Mouse (Mus musculus) hindbrain, embryonic 13.5 days (tissue): ENCODE results near the gene Pde3a. TPM values are rescaled to one million over a fixed set of nuclear protein-coding genes. Genes with fewer than 3 reads are reported as not detected.

Source experiments
- ATAC-seq: fragments of 200-750 bp; cut with Nextera tagmentation; 2 replicates; pipeline ENCODE4 v1.8.0; 2017; ENCODE audit warnings: moderate TSS enrichment; ENCODE audit not compliant: low FRiP score
- H3K27ac ChIP-seq: fragments of 300-500 bp; sonication (generic); 2 replicates; pipeline ENCODE4 v1.5.1; 2015; ENCODE audit warnings: inconsistent platforms, mild to moderate bottlenecking, moderate library complexity
- H3K27me3 ChIP-seq: fragments of 300-500 bp; sonication (generic); 2 replicates; pipeline ENCODE4 v1.6.1; 2015; ENCODE audit warnings: mild to moderate bottlenecking, inconsistent platforms
- H3K36me3 ChIP-seq: fragments of 300-500 bp; sonication (generic); 2 replicates; pipeline ENCODE4 v1.6.1; 2015; ENCODE audit warnings: mild to moderate bottlenecking, inconsistent platforms
- H3K4me1 ChIP-seq: fragments of 300-500 bp; sonication (generic); replicated peaks from 2 replicates; pipeline ENCODE4 v1.6.1; 2015; ENCODE audit warnings: inconsistent platforms
- H3K4me2 ChIP-seq: fragments of 300-500 bp; sonication (generic); 2 replicates; pipeline ENCODE4 v1.6.1; 2015; ENCODE audit warnings: inconsistent platforms, mild to moderate bottlenecking, moderate library complexity
- H3K4me3 ChIP-seq: fragments of 300-500 bp; sonication (generic); 2 replicates; pipeline ENCODE4 v1.5.1; 2015; ENCODE audit warnings: mild to moderate bottlenecking, inconsistent platforms
- H3K9ac ChIP-seq: fragments of 300-500 bp; sonication (generic); 2 replicates; pipeline ENCODE4 v1.6.1; 2015; ENCODE audit warnings: mild to moderate bottlenecking, inconsistent platforms
- H3K9me3 ChIP-seq: fragments of 300-500 bp; sonication (generic); 2 replicates; pipeline ENCODE4 v1.6.1; 2016; ENCODE audit warnings: inconsistent platforms
- WGBS: fragments of 180-500 bp; shearing (Covaris S2); methylation state at CpG from one replicate; pipeline ENCODE4 v1.1.7; 2015; 5-methylcytosine and 5-hydroxymethylcytosine counted together
- polyA plus RNA-seq: library from polyadenylated mRNA; unstranded; fragments of >200 nt; fragmentation: Nextera tagmentation; extraction: Ambion mirVana; gene quantifications from 2 replicates; pipeline ENCODE4 v1.2.1, GENCODE M21; 2015

Gene Pde3a
- polyA plus RNA-seq, 1 experiment from 2014 or later: 1.6 TPM

GRCm38 (mm10) chr6:141388104-141388503 lies 139.0 kb downstream of the Pde3a start:
- H3K9me3 ChIP-seq: no peaks in the 10 kb centered on the region
- H3K4me2 ChIP-seq: no peak overlapping the region
- H3K9ac ChIP-seq: no peak overlapping the region
- H3K36me3 ChIP-seq: no peaks in the 10 kb centered on the region
- WGBS: 86% methylated on average over 5 of the region's 5 CpGs
- H3K4me1 ChIP-seq: no peaks in the 10 kb centered on the region
- no peaks in the 10 kb centered on the region for H3K27me3 ChIP-seq
- no peak overlapping the region for H3K27ac ChIP-seq
- H3K4me3 ChIP-seq: no peak overlapping the region
- no peak for ATAC-seq

GRCm38 (mm10) chr6:141395926-141396325 lies 146.9 kb downstream of the Pde3a start:
- Histone ChIP-seq H3K4me3 (no peak overlapping the region), H3K9me3 (no peaks in the 10 kb centered on the region), H3K9ac (no peak overlapping the region), H3K27ac (no peak overlapping the region), H3K27me3 (no peaks in the 10 kb centered on the region), H3K4me1 (no peaks in the 10 kb centered on the region), H3K36me3 (no peaks in the 10 kb centered on the region), H3K4me2 (no peak overlapping the region)
- no peak for ATAC-seq
- WGBS: 83% methylated on average over 3 of the region's 3 CpGs

- WGBS: 54% methylated on average over 4 of the region's 4 CpGs
- H3K4me1 ChIP-seq: peaks cover 2% of the 10 kb centered on the region; the same call in 1 of the 2 replicates
- no peak overlapping the region for H3K27ac ChIP-seq
Measured at GRCm38 (mm10) chr6:141399411-141399810, 150.3 kb downstream of the Pde3a start.

DNA sequence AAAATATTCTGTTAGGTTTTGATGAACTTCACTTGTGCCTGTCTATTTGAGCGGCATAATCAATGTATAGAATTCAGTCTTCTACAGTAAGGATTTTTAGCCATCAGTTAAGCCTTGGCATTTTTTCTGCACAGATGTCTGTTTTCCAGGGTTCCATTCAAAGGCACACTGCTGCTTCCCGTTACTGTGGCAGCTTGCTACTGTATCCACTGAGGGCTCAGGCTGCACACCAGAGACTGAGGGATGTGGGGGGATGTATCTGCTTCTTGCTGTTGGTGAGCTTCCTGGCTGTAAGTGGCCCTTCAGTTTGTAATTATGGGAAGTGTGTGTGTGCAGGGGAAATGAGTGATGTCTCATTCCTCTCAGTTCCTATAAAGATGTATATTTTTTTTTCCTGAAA lies 154.9 kb downstream of the Pde3a start:
- WGBS: 68% methylated on average over 2 of the region's 2 CpGs
- H3K9me3 ChIP-seq: no peaks in the 10 kb centered on the region

More at GRCm38 (mm10) chr6:141399411-141399810, 150.3 kb downstream of the Pde3a start:
- Histone ChIP-seq H3K9ac (no peak overlapping the region), H3K36me3 (no peaks in the 10 kb centered on the region), H3K4me3 (no peak overlapping the region), H3K27me3 (no peaks in the 10 kb centered on the region), H3K4me2 (no peak overlapping the region), H3K9me3 (no peaks in the 10 kb centered on the region)
- no peak for ATAC-seq

DNA sequence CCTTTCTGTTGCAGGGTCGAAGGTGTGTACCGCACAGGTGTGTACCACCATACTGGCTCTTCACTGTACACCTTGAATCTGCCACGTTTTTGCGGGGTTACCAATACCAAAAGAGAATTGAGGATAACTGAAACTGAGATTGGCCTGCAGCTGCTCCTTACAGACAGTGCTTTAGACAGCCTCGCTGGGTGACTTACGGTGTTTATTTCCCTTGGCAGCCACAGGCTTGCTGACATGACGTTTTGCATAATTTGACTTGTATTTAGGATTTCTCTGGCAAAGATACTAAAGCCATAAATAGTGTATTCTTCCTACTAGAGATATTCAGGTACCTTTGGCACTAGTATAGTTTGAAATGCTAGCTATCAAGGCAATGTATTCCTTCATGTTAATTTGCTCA lies 155.6 kb downstream of the Pde3a start:
- Histone ChIP-seq H3K27ac (no peak overlapping the region), H3K4me2 (no peak overlapping the region), H3K36me3 (no peaks in the 10 kb centered on the region), H3K27me3 (no peaks in the 10 kb centered on the region), H3K9ac (no peak overlapping the region), H3K4me1 (peaks cover 2% of the 10 kb centered on the region), H3K4me3 (no peak overlapping the region), H3K9me3 (no peaks in the 10 kb centered on the region)
- 70% methylated on average over 7 of the region's 7 CpGs for WGBS
- ATAC-seq: no peak

More for the DNA sequence above, 154.9 kb downstream of the Pde3a start:
- peaks cover 2% of the 10 kb centered on the region for H3K4me1 ChIP-seq
- H3K4me2 ChIP-seq: no peak overlapping the region
- H3K36me3 ChIP-seq: no peaks in the 10 kb centered on the region
- no peak overlapping the region; the same call in 1 of the 2 replicates for H3K27ac ChIP-seq
- H3K9ac ChIP-seq: no peak overlapping the region
- ATAC-seq: no peak
- no peak overlapping the region for H3K4me3 ChIP-seq
- H3K27me3 ChIP-seq: no peaks in the 10 kb centered on the region

- no peak overlapping the region for H3K27ac ChIP-seq
- no peaks in the 10 kb centered on the region for H3K9me3 ChIP-seq
- no peak overlapping the region for H3K4me3 ChIP-seq
- ATAC-seq: no peak
- H3K4me1 ChIP-seq: peaks cover 2% of the 10 kb centered on the region
- no peak overlapping the region for H3K9ac ChIP-seq
- 67% methylated on average over 5 of the region's 5 CpGs for WGBS
- no peaks in the 10 kb centered on the region for H3K27me3 ChIP-seq
- H3K4me2 ChIP-seq: no peak overlapping the region
- H3K36me3 ChIP-seq: no peaks in the 10 kb centered on the region
Measured at GRCm38 (mm10) chr6:141405496-141405895, 156.4 kb downstream of the Pde3a start.

- 91% methylated on average over 4 of the region's 4 CpGs for WGBS
- Histone ChIP-seq H3K9ac (no peak overlapping the region), H3K27me3 (no peaks in the 10 kb centered on the region), H3K36me3 (no peaks in the 10 kb centered on the region), H3K4me2 (no peak overlapping the region), H3K27ac (no peak overlapping the region), H3K9me3 (no peaks in the 10 kb centered on the region), H3K4me3 (no peak overlapping the region), H3K4me1 (peaks cover 2% of the 10 kb centered on the region)
- no peak for ATAC-seq
Measured at GRCm38 (mm10) chr6:141408758-141409157, 159.7 kb downstream of the Pde3a start.

GRCm38 (mm10) chr6:141410836-141411235 lies 161.8 kb downstream of the Pde3a start:
- Histone ChIP-seq H3K9me3 (no peaks in the 10 kb centered on the region), H3K36me3 (no peaks in the 10 kb centered on the region), H3K4me3 (no peak overlapping the region), H3K9ac (no peak overlapping the region), H3K4me1 (no peaks in the 10 kb centered on the region), H3K27ac (no peak overlapping the region), H3K4me2 (no peak overlapping the region), H3K27me3 (no peaks in the 10 kb centered on the region)
- 88% methylated on average over 5 of the region's 5 CpGs for WGBS
- ATAC-seq: no peak

DNA sequence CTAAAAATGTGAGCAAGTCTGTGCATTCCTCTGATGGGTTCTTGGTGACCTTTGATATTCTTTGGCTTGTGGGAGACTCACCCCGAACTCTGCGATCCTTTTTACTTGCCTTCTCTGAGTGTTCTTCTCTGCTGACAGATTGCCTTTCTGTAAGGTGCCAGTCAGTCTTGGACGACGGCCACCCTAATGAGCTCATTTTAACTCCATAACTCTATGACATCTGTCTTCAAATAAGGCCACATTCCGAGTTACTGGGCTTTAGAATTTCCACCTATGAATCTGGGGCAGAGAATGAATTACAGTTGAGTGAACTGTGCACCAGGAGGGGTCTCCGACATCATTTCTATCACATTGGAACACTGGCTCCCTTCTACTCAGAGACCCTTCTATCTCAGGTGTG lies 176.0 kb downstream of the Pde3a start:
- no peak overlapping the region for H3K4me3 ChIP-seq
- H3K36me3 ChIP-seq: no peaks in the 10 kb centered on the region
- no peaks in the 10 kb centered on the region for H3K27me3 ChIP-seq
- no peak overlapping the region for H3K9ac ChIP-seq
- H3K4me2 ChIP-seq: no peak overlapping the region
- no peak for ATAC-seq
- no peaks in the 10 kb centered on the region for H3K9me3 ChIP-seq
- no peak overlapping the region for H3K27ac ChIP-seq
- H3K4me1 ChIP-seq: no peaks in the 10 kb centered on the region
- 87% methylated on average over 6 of the region's 6 CpGs for WGBS

- Histone ChIP-seq H3K27ac (no peak overlapping the region), H3K9ac (no peak overlapping the region), H3K27me3 (no peaks in the 10 kb centered on the region), H3K4me2 (no peak overlapping the region), H3K9me3 (no peaks in the 10 kb centered on the region), H3K36me3 (no peaks in the 10 kb centered on the region), H3K4me3 (no peak overlapping the region), H3K4me1 (no peaks in the 10 kb centered on the region)
- ATAC-seq: no peak
- 82% methylated on average over 4 of the region's 4 CpGs for WGBS
Measured at GRCm38 (mm10) chr6:141428587-141428986, 179.5 kb downstream of the Pde3a start.

DNA sequence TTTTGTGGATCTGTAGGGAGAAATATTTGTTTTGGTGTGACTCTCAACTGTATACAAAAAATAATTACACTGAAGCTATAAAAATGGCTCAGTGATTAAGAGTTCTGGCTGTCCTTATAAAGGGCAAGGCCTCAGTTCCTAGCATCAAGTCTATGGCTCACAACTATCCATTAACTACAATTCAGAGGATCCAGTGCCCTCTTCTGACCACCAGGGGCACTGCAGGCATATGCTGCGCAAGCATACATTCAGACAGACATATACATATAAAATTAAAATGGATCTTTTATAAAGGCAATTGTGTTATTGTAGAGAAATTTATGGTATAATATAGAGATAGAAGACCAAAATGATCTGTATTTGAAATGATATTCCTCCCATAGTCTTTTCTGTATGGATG lies 181.1 kb downstream of the Pde3a start:
- Histone ChIP-seq H3K27me3 (no peaks in the 10 kb centered on the region), H3K27ac (no peak overlapping the region), H3K4me1 (peaks cover 13% of the 10 kb centered on the region), H3K4me3 (no peak overlapping the region), H3K4me2 (no peak overlapping the region), H3K36me3 (no peaks in the 10 kb centered on the region), H3K9me3 (no peaks in the 10 kb centered on the region), H3K9ac (no peak overlapping the region)
- 98% methylated on average over 1 of the region's 1 CpGs for WGBS
- no peak for ATAC-seq

- no peak for ATAC-seq
- no peak overlapping the region for H3K9ac ChIP-seq
- H3K4me3 ChIP-seq: no peak overlapping the region
- H3K36me3 ChIP-seq: no peaks in the 10 kb centered on the region
- 88% methylated on average over 13 of the region's 13 CpGs for WGBS
- H3K9me3 ChIP-seq: no peaks in the 10 kb centered on the region
- no peak overlapping the region for H3K4me2 ChIP-seq
- no peaks in the 10 kb centered on the region for H3K27me3 ChIP-seq
- no peak overlapping the region for H3K27ac ChIP-seq
- peaks cover 15% of the 10 kb centered on the region for H3K4me1 ChIP-seq
Measured at GRCm38 (mm10) chr6:141432271-141432974, 183.4 kb downstream of the Pde3a start.
